Mouse (Mus musculus): ENCODE data around the gene Pcdh15. TPM values are rescaled to one million over a fixed set of nuclear protein-coding genes. Genes with fewer than 3 reads are reported as not detected.
A peak's percentile ranks its signal among the peaks of the same experiment; 100 is the strongest.

Pcdh15 gene
- polyA plus RNA-seq (2016; fragmentation: Nextera tagmentation; extraction: Ambion mirVana) = 0.13 and 1.1 TPM in 2 replicates

DNA sequence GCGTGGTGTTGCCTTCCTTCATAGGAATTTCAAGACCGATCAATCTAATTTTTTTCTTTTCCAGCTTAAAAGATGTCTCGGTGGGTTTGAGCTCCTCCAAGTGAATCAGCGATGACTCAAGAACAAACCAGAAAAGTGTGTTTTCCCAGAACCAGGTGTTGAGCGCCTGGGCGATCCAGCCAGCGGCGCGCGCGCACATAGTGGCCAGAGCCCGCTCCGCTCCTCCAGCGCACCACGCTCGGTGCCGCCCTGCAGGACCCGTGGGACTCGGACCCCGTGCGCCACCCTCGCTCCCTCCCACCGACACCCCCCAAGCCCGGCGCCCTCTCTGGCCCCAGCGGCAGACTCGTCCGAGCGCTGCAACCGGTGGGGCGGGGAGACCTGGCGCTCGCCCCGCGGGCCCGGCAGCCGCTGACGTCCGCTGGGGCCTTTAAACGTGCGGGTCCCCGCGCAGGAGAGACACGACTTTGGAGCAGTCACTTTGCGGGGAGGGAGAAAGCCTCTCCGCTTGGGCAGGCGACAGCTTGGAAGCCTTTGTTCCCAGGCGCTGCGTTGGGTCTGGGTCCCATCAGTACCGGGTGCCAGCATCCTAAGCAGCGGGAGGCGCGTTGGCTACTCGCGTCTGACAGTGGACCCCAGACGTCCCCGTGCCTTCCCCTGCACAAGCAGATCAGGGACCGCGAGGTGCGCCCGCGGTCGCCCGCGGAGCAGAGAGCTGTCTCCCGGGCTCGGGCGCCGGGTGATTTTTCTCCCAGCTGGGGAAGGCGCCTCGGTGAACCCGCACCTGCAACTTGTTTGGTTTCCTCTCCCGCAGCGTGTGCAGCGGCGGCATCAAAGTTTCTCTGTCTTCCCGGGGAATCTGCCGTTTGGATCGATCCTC, at the start of gene Pcdh15:
Pcdh15 (plus strand) TSS at position 377 of the 880 bp plus-strand sequence.
- WGBS = under 1% methylated on average over 79 of the region's 79 CpGs
- Histone ChIP-seq H3K36me3 (no peaks in the 10 kb centered on the region), H3K27ac (peak within 1 kb of the TSS; percentile 77), H3K4me1 (peaks cover 31% of the 10 kb centered on the region), H3K27me3 (ENCODE audit: low read depth, poor library complexity, severe bottlenecking) (peaks cover 70% of the 10 kb centered on the region), H3K9me3 (replicated peaks) (no peaks in the 10 kb centered on the region), H3K4me3 (peak within 1 kb of the TSS; percentile 67)
- DNase-seq (ENCODE audit: low spot score) = peak; percentile 57

DNA sequence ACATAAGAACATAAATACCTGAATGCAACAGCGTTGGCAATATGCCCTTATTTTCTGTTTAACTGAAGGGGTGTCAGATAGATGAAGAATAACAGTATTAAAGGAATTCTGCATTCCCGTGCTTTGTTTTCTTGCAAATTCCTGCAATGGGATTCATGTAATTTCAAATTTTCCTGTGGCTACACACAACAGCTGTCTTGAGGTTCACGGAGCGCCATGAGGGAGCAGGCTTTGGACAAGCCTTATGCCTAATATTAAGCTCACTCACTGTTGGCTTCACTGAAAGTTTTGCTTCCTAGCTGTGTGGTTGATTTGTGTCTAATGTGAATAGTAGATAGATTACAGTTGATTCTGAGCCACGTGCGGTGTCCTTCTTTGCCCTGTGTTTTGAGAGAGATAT, 47.1 kb upstream of the Pcdh15 start:
- Histone ChIP-seq H3K4me1 (no peaks in the 10 kb centered on the region), H3K27ac (no peak overlapping the region), H3K9me3 (replicated peaks) (no peaks in the 10 kb centered on the region), H3K4me3 (no peak overlapping the region), H3K27me3 (ENCODE audit: low read depth, poor library complexity, severe bottlenecking) (no peaks in the 10 kb centered on the region), H3K36me3 (no peaks in the 10 kb centered on the region)
- no peak for DNase-seq (ENCODE audit: low spot score)
- 91% methylated on average over 6 of the region's 6 CpGs for WGBS

DNA sequence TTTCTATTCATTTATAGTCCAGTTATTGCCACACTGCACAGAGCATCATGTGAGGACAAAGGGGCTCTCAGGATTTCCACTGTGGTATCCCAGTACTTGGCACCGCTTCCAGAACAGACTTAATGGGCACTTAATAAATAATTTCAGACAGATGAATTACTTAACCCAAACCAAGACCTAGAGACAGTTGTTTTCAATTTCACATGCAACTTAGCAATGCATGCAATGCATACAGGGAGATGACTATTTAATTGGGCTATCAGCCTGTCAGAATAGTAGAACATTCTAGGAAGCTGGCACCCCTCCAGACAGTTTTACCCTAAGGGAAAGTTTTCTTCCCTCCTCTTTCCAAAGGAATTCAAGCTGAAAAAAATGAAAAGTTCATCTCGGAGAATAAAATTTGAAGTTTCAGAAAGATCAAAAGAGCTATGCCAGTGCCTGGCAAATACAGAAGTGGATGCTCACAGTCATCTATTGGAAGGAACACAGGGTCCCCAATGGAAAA, 39.4 kb upstream of the Pcdh15 start:
- Histone ChIP-seq H3K9me3 (replicated peaks) (no peaks in the 10 kb centered on the region), H3K27me3 (ENCODE audit: low read depth, poor library complexity, severe bottlenecking) (no peaks in the 10 kb centered on the region), H3K27ac (no peak overlapping the region), H3K36me3 (no peaks in the 10 kb centered on the region), H3K4me3 (no peak overlapping the region), H3K4me1 (no peaks in the 10 kb centered on the region)
- no peak for DNase-seq (ENCODE audit: low spot score)
- WGBS = 78% methylated on average over 2 of the region's 2 CpGs

DNA sequence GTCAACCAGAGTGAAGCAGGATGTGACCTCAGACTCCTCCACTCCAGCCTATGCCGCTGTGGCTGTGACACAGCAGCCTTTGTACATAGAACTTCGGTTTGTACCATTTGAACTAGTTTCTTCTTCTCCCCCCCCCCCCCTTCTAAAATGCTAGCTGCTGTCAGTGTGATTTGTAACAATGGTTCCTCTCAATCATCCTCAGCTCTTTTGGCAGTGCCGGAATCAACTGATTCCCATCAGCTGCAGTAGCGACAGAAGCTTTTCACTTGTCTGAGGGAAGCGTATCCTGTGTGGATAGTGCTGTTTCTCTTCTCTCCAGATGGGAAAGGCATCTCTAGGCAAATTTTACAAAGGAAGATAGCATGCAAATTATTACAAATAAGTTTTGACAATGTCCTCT, 12.4 kb upstream of the Pcdh15 start:
- H3K4me3 ChIP-seq = no peak overlapping the region
- DNase-seq (ENCODE audit: low spot score) = no peak
- H3K27ac ChIP-seq = no peak overlapping the region
- H3K9me3 ChIP-seq (replicated peaks) = no peaks in the 10 kb centered on the region
- H3K36me3 ChIP-seq = no peaks in the 10 kb centered on the region
- H3K27me3 ChIP-seq (ENCODE audit: low read depth, poor library complexity, severe bottlenecking) = no peaks in the 10 kb centered on the region
- WGBS = 89% methylated on average over 5 of the region's 5 CpGs
- no peaks in the 10 kb centered on the region for H3K4me1 ChIP-seq

DNA sequence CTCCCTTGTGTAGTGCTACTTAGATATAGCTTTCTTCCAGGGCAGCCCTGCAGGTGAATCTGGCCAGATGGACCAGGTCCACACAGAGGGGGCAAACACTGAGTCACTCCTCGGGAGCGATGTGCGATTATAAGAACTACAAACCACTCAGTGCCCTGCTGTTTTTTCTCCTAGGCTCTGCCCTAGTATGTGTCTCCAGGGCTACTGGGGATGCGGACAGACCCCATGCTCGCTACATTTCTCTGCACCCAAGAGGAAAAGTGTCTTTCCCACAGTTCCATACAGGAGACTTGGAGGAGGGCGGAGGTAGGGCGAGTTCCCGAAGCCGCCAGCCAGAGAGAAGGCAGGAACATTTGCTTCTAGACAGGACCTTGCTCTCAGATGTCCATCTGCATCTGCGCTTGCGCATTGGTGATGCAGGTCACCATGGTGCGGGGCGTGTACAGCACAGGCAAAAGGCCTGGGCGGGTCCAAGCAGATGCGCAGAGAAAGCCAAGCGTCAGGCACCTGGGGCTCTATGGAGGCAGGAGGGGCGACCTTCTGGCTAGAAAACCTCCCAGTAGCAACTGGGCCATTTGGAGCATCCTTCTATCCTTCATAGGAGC, 2.5 kb upstream of the Pcdh15 start:
- Histone ChIP-seq H3K9me3 (replicated peaks) (no peaks in the 10 kb centered on the region), H3K27me3 (ENCODE audit: low read depth, poor library complexity, severe bottlenecking) (peaks cover 62% of the 10 kb centered on the region), H3K36me3 (no peaks in the 10 kb centered on the region), H3K4me1 (peaks cover 37% of the 10 kb centered on the region), H3K27ac (no peak overlapping the region), H3K4me3 (peak overlapping the region; percentile 52)
- peak; percentile 62 for DNase-seq (ENCODE audit: low spot score)
- WGBS = 1% methylated on average over 17 of the region's 17 CpGs

DNA sequence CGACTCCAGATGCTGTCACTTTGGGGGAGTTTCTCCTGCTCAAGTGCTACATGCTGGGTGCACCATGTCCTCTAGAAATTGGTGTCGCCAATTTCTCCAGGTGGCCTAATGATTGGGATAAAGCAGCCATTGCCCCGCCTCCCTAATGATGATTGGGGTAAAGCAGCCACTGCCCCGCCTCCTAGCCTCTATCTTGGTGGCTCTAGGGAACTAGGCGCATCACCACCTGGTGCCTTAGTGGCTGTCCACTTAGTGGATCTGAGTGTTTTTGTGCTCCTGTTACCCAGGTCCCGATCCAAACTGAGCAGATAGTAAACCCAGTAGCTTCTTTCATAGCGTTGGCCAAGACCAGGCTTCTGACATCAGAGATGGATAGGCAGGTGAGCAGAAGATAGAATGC, 2.0 kb upstream of the Pcdh15 start:
- no peaks in the 10 kb centered on the region for H3K9me3 ChIP-seq (replicated peaks)
- H3K36me3 ChIP-seq = no peaks in the 10 kb centered on the region
- no peak for DNase-seq (ENCODE audit: low spot score)
- H3K4me3 ChIP-seq = peak overlapping the region; percentile 52
- WGBS = 4% methylated on average over 7 of the region's 7 CpGs
- H3K27me3 ChIP-seq (ENCODE audit: low read depth, poor library complexity, severe bottlenecking) = peaks cover 68% of the 10 kb centered on the region
- no peak overlapping the region for H3K27ac ChIP-seq
- H3K4me1 ChIP-seq = peaks cover 34% of the 10 kb centered on the region

DNA sequence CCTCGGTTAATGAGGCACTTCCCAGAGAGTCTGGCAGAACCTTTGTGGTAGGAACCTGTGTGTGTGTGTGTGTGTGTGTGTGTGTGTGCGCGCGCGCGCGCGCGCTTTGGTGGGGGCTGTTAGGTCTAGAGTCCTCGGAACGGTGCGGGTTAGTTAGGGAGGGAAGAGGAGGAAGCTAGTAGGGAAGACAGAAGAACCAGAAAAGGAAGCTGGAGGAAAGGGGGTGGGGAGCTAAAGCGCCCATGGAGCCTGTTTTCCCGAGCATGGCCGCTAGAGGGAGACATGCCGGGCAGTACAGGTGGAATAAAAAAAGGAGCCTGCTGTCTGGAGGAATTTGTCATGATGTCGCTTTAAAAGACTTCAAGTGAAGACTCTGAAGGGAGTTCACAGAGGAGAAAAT, 1.2 kb upstream of the Pcdh15 start:
- Histone ChIP-seq H3K27me3 (ENCODE audit: low read depth, poor library complexity, severe bottlenecking) (peaks cover 70% of the 10 kb centered on the region), H3K9me3 (replicated peaks) (no peaks in the 10 kb centered on the region), H3K4me1 (peaks cover 31% of the 10 kb centered on the region), H3K27ac (no peak overlapping the region), H3K36me3 (no peaks in the 10 kb centered on the region), H3K4me3 (peak overlapping the region; percentile 33)
- peak; percentile 86 for DNase-seq (ENCODE audit: low spot score)
- 0% methylated on average over 17 of the region's 17 CpGs for WGBS

DNA sequence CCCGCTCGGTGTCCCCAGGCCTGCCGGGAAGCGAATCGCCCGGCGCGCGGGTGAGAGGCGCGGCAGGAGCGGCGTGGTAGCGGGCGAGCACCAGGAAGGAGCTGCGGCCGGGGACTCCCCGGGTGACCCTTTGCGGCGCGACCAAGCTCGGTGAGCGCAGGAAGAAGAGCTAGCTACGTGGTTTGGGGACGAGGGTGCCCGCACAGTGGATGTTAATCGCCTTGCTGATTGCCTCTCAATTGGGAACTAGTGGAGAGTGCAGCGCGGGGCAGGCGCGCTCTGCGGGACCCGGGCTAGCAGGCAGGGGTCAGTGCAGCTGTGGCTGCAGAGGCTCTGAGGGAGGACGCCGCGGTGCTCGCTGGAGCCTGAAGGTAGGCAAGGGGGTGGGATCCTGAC, 702 bp downstream of the Pcdh15 start:
- peak; percentile 74 for DNase-seq (ENCODE audit: low spot score)
- Histone ChIP-seq H3K36me3 (no peaks in the 10 kb centered on the region), H3K27ac (peak overlapping the region; percentile 77), H3K4me1 (peaks cover 31% of the 10 kb centered on the region), H3K4me3 (peak overlapping the region; percentile 67), H3K9me3 (replicated peaks) (no peaks in the 10 kb centered on the region), H3K27me3 (ENCODE audit: low read depth, poor library complexity, severe bottlenecking) (peaks cover 68% of the 10 kb centered on the region)
- WGBS = under 1% methylated on average over 37 of the region's 37 CpGs

DNA sequence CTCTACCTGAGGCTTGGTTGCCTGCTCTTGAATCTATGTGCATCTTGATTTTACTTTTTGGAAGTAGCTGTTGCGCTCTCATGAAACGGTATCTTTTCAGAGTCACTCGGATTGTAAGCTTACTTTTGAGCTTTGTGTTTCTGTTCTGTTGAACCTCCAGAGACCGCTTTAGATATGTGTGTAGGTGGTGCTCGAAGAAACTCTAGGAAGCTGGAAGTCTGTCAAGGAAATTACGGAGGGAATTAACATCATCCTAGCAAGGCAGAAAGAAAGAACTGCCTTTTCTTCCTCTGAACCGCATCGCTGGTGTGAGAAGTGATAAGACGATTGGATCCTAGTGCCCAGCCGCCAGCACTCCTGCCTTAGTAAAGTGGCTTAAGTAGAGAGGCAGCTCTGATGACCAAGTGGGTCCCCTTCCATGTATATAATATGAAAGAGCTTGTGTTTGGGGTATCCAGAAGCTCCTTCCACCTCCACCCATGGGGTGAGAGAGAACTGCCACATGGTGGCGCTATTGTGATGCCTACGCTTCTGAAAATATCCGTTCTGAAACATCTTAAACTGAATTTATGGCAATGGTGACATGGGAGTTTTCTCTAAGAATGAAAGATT, 4.3 kb downstream of the Pcdh15 start:
- 73% methylated on average over 13 of the region's 13 CpGs for WGBS
- no peaks in the 10 kb centered on the region for H3K9me3 ChIP-seq (replicated peaks)
- no peak for DNase-seq (ENCODE audit: low spot score)
- H3K27ac ChIP-seq = no peak overlapping the region
- H3K4me1 ChIP-seq = peaks cover 15% of the 10 kb centered on the region
- H3K36me3 ChIP-seq = no peaks in the 10 kb centered on the region
- H3K27me3 ChIP-seq (ENCODE audit: low read depth, poor library complexity, severe bottlenecking) = peaks cover 39% of the 10 kb centered on the region
- no peak overlapping the region for H3K4me3 ChIP-seq

DNA sequence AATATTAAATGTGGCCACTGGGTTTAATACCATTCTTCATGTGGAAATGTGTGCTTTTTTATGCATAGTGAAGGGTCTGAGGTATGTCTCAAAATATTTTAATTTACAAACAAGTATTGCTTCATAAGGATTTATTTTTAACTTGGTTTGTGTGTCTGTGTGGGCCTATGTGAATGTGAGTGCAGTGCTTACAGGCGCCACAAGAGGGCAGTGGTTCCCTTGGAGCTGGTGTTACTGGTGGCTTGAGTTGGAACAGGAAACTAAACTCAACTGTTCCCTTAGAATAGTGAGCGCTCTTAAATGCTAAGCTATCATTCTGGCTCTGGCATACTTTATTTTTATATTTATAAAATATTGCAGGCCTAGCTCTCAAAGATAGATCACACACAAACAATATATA, 6.8 kb downstream of the Pcdh15 start:
- Histone ChIP-seq H3K36me3 (no peaks in the 10 kb centered on the region), H3K27ac (no peak overlapping the region), H3K27me3 (ENCODE audit: low read depth, poor library complexity, severe bottlenecking) (peaks cover 15% of the 10 kb centered on the region), H3K9me3 (replicated peaks) (no peaks in the 10 kb centered on the region), H3K4me1 (no peaks in the 10 kb centered on the region), H3K4me3 (no peak overlapping the region)
- WGBS = 52% methylated on average over 2 of the region's 2 CpGs
- DNase-seq (ENCODE audit: low spot score) = peak; percentile 66

DNA sequence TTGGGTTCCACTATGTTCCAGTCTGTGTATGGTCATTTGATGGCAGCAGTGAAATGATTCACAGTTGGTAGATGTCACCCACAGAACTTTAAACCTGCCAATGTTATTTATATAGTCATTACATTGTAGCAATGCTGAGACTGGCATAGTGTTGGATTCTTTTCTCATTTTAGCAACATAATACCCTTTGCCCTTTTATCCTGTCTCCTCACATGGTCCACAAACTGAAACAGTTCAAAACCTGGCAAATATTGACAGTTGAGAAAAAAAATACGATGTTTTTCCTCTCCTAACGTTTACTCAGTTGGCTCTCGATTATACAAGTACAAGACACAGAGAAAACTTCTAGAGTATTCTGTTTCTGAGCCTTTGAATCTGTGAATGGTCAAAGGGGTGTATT, 38.8 kb downstream of the Pcdh15 start:
- Histone ChIP-seq H3K27me3 (ENCODE audit: low read depth, poor library complexity, severe bottlenecking) (no peaks in the 10 kb centered on the region), H3K27ac (no peak overlapping the region), H3K4me1 (no peaks in the 10 kb centered on the region), H3K9me3 (replicated peaks) (no peaks in the 10 kb centered on the region), H3K4me3 (no peak overlapping the region), H3K36me3 (no peaks in the 10 kb centered on the region)
- WGBS = 87% methylated on average over 3 of the region's 3 CpGs
- DNase-seq (ENCODE audit: low spot score) = no peak

DNA sequence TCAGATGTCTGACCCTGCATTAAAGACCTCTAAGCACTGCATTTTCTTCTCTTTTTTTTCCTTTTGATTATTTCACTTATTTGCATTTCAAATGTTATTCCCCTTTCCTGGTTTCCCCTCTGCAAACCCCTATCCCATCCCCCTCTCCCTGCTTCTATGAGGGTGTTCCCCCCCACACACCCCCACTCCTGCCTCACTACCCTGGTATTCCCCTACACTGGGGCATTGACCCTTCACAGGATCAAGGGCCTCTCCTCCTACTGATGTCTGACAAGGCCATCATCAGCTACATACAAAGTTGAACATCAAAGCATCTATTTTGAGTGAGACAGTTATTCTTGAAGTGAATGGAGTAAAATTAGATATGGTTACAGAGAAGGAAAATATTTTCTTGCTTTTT, 48.4 kb downstream of the Pcdh15 start:
- no peak overlapping the region for H3K4me3 ChIP-seq
- DNase-seq (ENCODE audit: low spot score) = no peak
- H3K36me3 ChIP-seq = no peaks in the 10 kb centered on the region
- H3K4me1 ChIP-seq = no peaks in the 10 kb centered on the region
- H3K27ac ChIP-seq = no peak overlapping the region
- no peaks in the 10 kb centered on the region for H3K9me3 ChIP-seq (replicated peaks)
- no peaks in the 10 kb centered on the region for H3K27me3 ChIP-seq (ENCODE audit: low read depth, poor library complexity, severe bottlenecking)

DNA sequence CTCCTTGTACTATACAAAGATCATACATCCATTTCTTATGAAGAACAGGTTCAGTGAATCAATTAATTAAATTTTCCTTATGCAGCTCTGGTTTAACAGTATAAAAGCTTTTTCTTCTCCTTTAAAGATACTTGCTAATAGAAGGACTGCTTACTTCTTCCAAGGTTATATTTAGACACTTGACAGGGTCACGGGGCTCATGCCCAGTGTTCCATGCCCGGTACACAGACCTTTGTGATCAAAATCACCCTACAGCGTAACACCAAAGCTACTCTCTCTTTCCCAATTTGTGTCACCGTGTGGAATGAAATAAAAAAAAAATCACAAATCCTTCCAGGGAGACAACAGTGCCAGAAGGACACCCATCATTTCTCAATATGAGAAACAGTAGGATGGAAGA, 48.8 kb downstream of the Pcdh15 start:
- Histone ChIP-seq H3K27me3 (ENCODE audit: low read depth, poor library complexity, severe bottlenecking) (no peaks in the 10 kb centered on the region), H3K27ac (no peak overlapping the region), H3K36me3 (no peaks in the 10 kb centered on the region), H3K4me3 (no peak overlapping the region), H3K9me3 (replicated peaks) (no peaks in the 10 kb centered on the region), H3K4me1 (no peaks in the 10 kb centered on the region)
- WGBS = 90% methylated on average over 4 of the region's 4 CpGs
- no peak for DNase-seq (ENCODE audit: low spot score)
